Mouse (Mus musculus): ENCODE data around the gene Map4k4. TPM values are rescaled to one million over a fixed set of nuclear protein-coding genes. Genes with fewer than 3 reads are reported as not detected.

Map4k4 gene
- polyA plus RNA-seq, 1 experiment from 2014 or later, result 14.7 TPM

DNA sequence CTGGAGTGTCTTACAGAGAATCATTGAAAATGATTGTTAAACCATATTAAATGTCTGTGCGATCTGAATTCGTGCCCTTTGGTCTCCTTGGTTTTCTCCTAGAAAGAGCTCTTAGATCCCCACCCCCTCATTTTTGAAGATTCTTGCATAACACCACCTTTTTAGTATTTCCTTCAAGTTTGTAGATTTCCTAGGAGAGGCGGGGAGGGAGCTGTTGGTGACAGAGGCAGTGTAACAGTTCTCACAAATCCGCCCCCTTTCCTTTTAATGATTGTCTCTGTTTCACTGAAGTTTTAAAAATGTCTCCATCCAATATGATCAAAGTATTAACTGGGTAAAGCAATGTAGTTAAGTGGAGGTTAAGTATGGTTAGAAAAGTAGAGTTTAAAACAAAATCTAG lies 45.7 kb downstream of the Map4k4 start:
- Histone ChIP-seq H3K9ac (ENCODE audit: low read length) (no peak overlapping the region), H3K27ac (ENCODE audit: low read length) (no peak overlapping the region), H3K4me3 (ENCODE audit: low read length) (no peak overlapping the region), H3K36me3 (ENCODE audit: control insufficient read depth, insufficient read depth) (no peaks in the 10 kb centered on the region), H3K4me2 (ENCODE audit: low read depth, low read length) (no peak overlapping the region), H3K9me3 (replicated peaks; ENCODE audit: control insufficient read depth, low read length) (no peaks in the 10 kb centered on the region), H3K4me1 (ENCODE audit: control insufficient read depth, insufficient read depth, low read length) (peaks cover 91% of the 10 kb centered on the region), H3K27me3 (ENCODE audit: control insufficient read depth, insufficient read depth, low read length) (no peaks in the 10 kb centered on the region)
- no peak for ATAC-seq (replicated peaks; ENCODE audit: extremely low read depth, insufficient read depth, low FRiP score)
- 74% methylated on average over 4 of the region's 4 CpGs for WGBS

GRCm38 (mm10) chr1:39947179-39947578 lies 46.5 kb downstream of the Map4k4 start:
- no peak for ATAC-seq (replicated peaks; ENCODE audit: extremely low read depth, insufficient read depth, low FRiP score)
- Histone ChIP-seq H3K4me1 (ENCODE audit: control insufficient read depth, insufficient read depth, low read length) (peaks cover 91% of the 10 kb centered on the region), H3K9ac (ENCODE audit: low read length) (no peak overlapping the region), H3K4me3 (ENCODE audit: low read length) (no peak overlapping the region), H3K9me3 (replicated peaks; ENCODE audit: control insufficient read depth, low read length) (no peaks in the 10 kb centered on the region), H3K27me3 (ENCODE audit: control insufficient read depth, insufficient read depth, low read length) (no peaks in the 10 kb centered on the region), H3K27ac (ENCODE audit: low read length) (no peak overlapping the region), H3K4me2 (ENCODE audit: low read depth, low read length) (no peak overlapping the region), H3K36me3 (ENCODE audit: control insufficient read depth, insufficient read depth) (no peaks in the 10 kb centered on the region)
- WGBS, result 73% methylated on average over 6 of the region's 6 CpGs

- peaks cover 89% of the 10 kb centered on the region for H3K4me1 ChIP-seq (ENCODE audit: control insufficient read depth, insufficient read depth, low read length)
- H3K27ac ChIP-seq (ENCODE audit: low read length), result no peak overlapping the region
- H3K9me3 ChIP-seq (replicated peaks; ENCODE audit: control insufficient read depth, low read length), result no peaks in the 10 kb centered on the region
- H3K27me3 ChIP-seq (ENCODE audit: control insufficient read depth, insufficient read depth, low read length), result no peaks in the 10 kb centered on the region
- no peaks in the 10 kb centered on the region for H3K36me3 ChIP-seq (ENCODE audit: control insufficient read depth, insufficient read depth)
- ATAC-seq (replicated peaks; ENCODE audit: extremely low read depth, insufficient read depth, low FRiP score), result no peak
- no peak overlapping the region for H3K4me3 ChIP-seq (ENCODE audit: low read length)
- WGBS, result 57% methylated on average over 6 of the region's 6 CpGs
- no peak overlapping the region for H3K4me2 ChIP-seq (ENCODE audit: low read depth, low read length)
- H3K9ac ChIP-seq (ENCODE audit: low read length), result no peak overlapping the region
Observed at GRCm38 (mm10) chr1:39947701-39948359, 47.1 kb downstream of the Map4k4 start.

- 30% methylated on average over 5 of the region's 5 CpGs for WGBS
- Histone ChIP-seq H3K4me2 (ENCODE audit: low read depth, low read length) (no peak overlapping the region), H3K4me3 (ENCODE audit: low read length) (no peak overlapping the region), H3K4me1 (ENCODE audit: control insufficient read depth, insufficient read depth, low read length) (peaks cover 86% of the 10 kb centered on the region), H3K9ac (ENCODE audit: low read length) (no peak overlapping the region), H3K27ac (ENCODE audit: low read length) (no peak overlapping the region), H3K27me3 (ENCODE audit: control insufficient read depth, insufficient read depth, low read length) (no peaks in the 10 kb centered on the region), H3K36me3 (ENCODE audit: control insufficient read depth, insufficient read depth) (no peaks in the 10 kb centered on the region), H3K9me3 (replicated peaks; ENCODE audit: control insufficient read depth, low read length) (no peaks in the 10 kb centered on the region)
- ATAC-seq (replicated peaks; ENCODE audit: extremely low read depth, insufficient read depth, low FRiP score), result no peak
Observed at GRCm38 (mm10) chr1:39949205-39949604, 48.5 kb downstream of the Map4k4 start.

- 24% methylated on average over 10 of the region's 10 CpGs for WGBS
- Histone ChIP-seq H3K27ac (ENCODE audit: low read length) (peak overlapping the region; percentile 73), H3K36me3 (ENCODE audit: control insufficient read depth, insufficient read depth) (no peaks in the 10 kb centered on the region), H3K9ac (ENCODE audit: low read length) (no peak overlapping the region), H3K4me1 (ENCODE audit: control insufficient read depth, insufficient read depth, low read length) (peaks cover 80% of the 10 kb centered on the region), H3K9me3 (replicated peaks; ENCODE audit: control insufficient read depth, low read length) (no peaks in the 10 kb centered on the region), H3K27me3 (ENCODE audit: control insufficient read depth, insufficient read depth, low read length) (no peaks in the 10 kb centered on the region), H3K4me3 (ENCODE audit: low read length) (no peak overlapping the region), H3K4me2 (ENCODE audit: low read depth, low read length) (peak overlapping the region; percentile 21)
- peak; percentile 24; the same call in 1 of the 2 replicates for ATAC-seq (replicated peaks; ENCODE audit: extremely low read depth, insufficient read depth, low FRiP score)
Observed at GRCm38 (mm10) chr1:39949790-39950462, 49.2 kb downstream of the Map4k4 start.

DNA sequence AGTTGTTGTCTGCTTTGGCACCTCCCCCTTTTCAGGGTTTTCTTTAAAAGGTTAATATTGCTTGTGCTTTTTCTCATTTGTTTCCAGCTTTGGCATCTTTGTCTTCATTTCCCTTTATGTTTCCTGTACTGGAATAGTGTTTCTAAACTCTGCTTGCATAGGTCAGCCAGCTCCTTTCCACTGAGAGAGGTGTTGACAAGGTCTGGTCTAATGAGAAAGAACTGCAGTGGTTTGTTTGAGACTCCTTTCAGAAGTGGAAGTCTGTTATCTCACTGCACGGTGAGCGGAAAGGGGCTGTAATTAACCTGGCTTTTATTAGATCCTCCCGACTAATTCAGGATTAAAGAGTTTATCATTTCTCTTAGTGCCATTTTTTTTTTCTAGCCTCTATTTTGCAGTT lies 49.9 kb downstream of the Map4k4 start:
- peak overlapping the region; percentile 41 for H3K4me2 ChIP-seq (ENCODE audit: low read depth, low read length)
- H3K27me3 ChIP-seq (ENCODE audit: control insufficient read depth, insufficient read depth, low read length), result no peaks in the 10 kb centered on the region
- peak; percentile 58 for ATAC-seq (replicated peaks; ENCODE audit: extremely low read depth, insufficient read depth, low FRiP score)
- H3K36me3 ChIP-seq (ENCODE audit: control insufficient read depth, insufficient read depth), result no peaks in the 10 kb centered on the region
- no peak overlapping the region for H3K9ac ChIP-seq (ENCODE audit: low read length)
- WGBS, result 18% methylated on average over 3 of the region's 3 CpGs
- H3K4me3 ChIP-seq (ENCODE audit: low read length), result no peak overlapping the region
- peak overlapping the region; percentile 73 for H3K27ac ChIP-seq (ENCODE audit: low read length)
- peaks cover 76% of the 10 kb centered on the region for H3K4me1 ChIP-seq (ENCODE audit: control insufficient read depth, insufficient read depth, low read length)
- H3K9me3 ChIP-seq (replicated peaks; ENCODE audit: control insufficient read depth, low read length), result no peaks in the 10 kb centered on the region

GRCm38 (mm10) chr1:39954652-39955051 lies 53.9 kb downstream of the Map4k4 start:
- Histone ChIP-seq H3K4me1 (ENCODE audit: control insufficient read depth, insufficient read depth, low read length) (peaks cover 61% of the 10 kb centered on the region), H3K4me3 (ENCODE audit: low read length) (no peak overlapping the region), H3K36me3 (ENCODE audit: control insufficient read depth, insufficient read depth) (no peaks in the 10 kb centered on the region), H3K4me2 (ENCODE audit: low read depth, low read length) (no peak overlapping the region), H3K27ac (ENCODE audit: low read length) (no peak overlapping the region), H3K9ac (ENCODE audit: low read length) (no peak overlapping the region), H3K27me3 (ENCODE audit: control insufficient read depth, insufficient read depth, low read length) (no peaks in the 10 kb centered on the region), H3K9me3 (replicated peaks; ENCODE audit: control insufficient read depth, low read length) (no peaks in the 10 kb centered on the region)
- WGBS, result 63% methylated on average over 3 of the region's 3 CpGs
- ATAC-seq (replicated peaks; ENCODE audit: extremely low read depth, insufficient read depth, low FRiP score), result no peak

- Histone ChIP-seq H3K36me3 (ENCODE audit: control insufficient read depth, insufficient read depth) (no peaks in the 10 kb centered on the region), H3K9ac (ENCODE audit: low read length) (no peak overlapping the region), H3K27me3 (ENCODE audit: control insufficient read depth, insufficient read depth, low read length) (no peaks in the 10 kb centered on the region), H3K27ac (ENCODE audit: low read length) (no peak overlapping the region), H3K4me1 (ENCODE audit: control insufficient read depth, insufficient read depth, low read length) (peaks cover 56% of the 10 kb centered on the region), H3K9me3 (replicated peaks; ENCODE audit: control insufficient read depth, low read length) (no peaks in the 10 kb centered on the region), H3K4me3 (ENCODE audit: low read length) (no peak overlapping the region), H3K4me2 (ENCODE audit: low read depth, low read length) (no peak overlapping the region)
- 82% methylated on average over 5 of the region's 5 CpGs for WGBS
- no peak for ATAC-seq (replicated peaks; ENCODE audit: extremely low read depth, insufficient read depth, low FRiP score)
Observed at GRCm38 (mm10) chr1:39956712-39957111, 56.0 kb downstream of the Map4k4 start.

GRCm38 (mm10) chr1:39957981-39958380 lies 57.3 kb downstream of the Map4k4 start:
- no peak overlapping the region for H3K27ac ChIP-seq (ENCODE audit: low read length)
- WGBS, result 53% methylated on average over 7 of the region's 7 CpGs
- peaks cover 45% of the 10 kb centered on the region for H3K4me1 ChIP-seq (ENCODE audit: control insufficient read depth, insufficient read depth, low read length)

More at GRCm38 (mm10) chr1:39957981-39958380, 57.3 kb downstream of the Map4k4 start:
- no peak overlapping the region for H3K4me3 ChIP-seq (ENCODE audit: low read length)
- H3K4me2 ChIP-seq (ENCODE audit: low read depth, low read length), result no peak overlapping the region
- no peak overlapping the region for H3K9ac ChIP-seq (ENCODE audit: low read length)
- no peaks in the 10 kb centered on the region for H3K27me3 ChIP-seq (ENCODE audit: control insufficient read depth, insufficient read depth, low read length)
- H3K9me3 ChIP-seq (replicated peaks; ENCODE audit: control insufficient read depth, low read length), result no peaks in the 10 kb centered on the region
- ATAC-seq (replicated peaks; ENCODE audit: extremely low read depth, insufficient read depth, low FRiP score), result no peak
- peaks cover 8% of the 10 kb centered on the region; the same call in 1 of the 2 replicates for H3K36me3 ChIP-seq (ENCODE audit: control insufficient read depth, insufficient read depth)
